Mouse (Mus musculus): ENCODE data around the gene Tcf3.

- TF ChIP-seq CTCF (IDR thresholded peaks at IDR 0.05; ENCODE audit: borderline replicate concordance, control insufficient read depth, extremely low read depth, insufficient read depth, low read length, poor library complexity) (0 out of 2 replicates have a peak, but pooled peaks have one; percentile 32), POLR2A (IDR thresholded peaks at IDR 0.05; ENCODE audit: control insufficient read depth, extremely low read depth, insufficient read depth, low read length, poor library complexity) (no peak)
Measured at GRCm38 (mm10) chr10:80432936-80433512, 423 bp downstream of the Tcf3 start.

All from thymus, adult 2 months (tissue).